Mouse (Mus musculus) megakaryocyte, embryonic 14.5 days (primary cell): ENCODE data around the gene Atp8a2.
"Not testable (repeated sequence)": the region's sequence is repeated elsewhere in the genome, so short reads cannot be mapped to it uniquely, and the experiment has no call there.

ENCODE experiments used
- FLI1 ChIP-seq: IDR thresholded peaks from 2 replicates; pipeline ENCODE4 v1.6.1; 2012; ENCODE audit warnings: low read length, inconsistent platforms, mixed read lengths
- GATA1 ChIP-seq: IDR thresholded peaks from 3 replicates; pipeline ENCODE4 v1.6.1; 2012; ENCODE audit warnings: mixed read lengths, low read length, inconsistent platforms, borderline replicate concordance

GRCm38 (mm10) chr14:59837691-59838241 is 359.2 kb downstream of the Atp8a2 start:
- TF ChIP-seq GATA1, FLI1: not testable (repeated sequence)
